In the genomic region with DNA sequence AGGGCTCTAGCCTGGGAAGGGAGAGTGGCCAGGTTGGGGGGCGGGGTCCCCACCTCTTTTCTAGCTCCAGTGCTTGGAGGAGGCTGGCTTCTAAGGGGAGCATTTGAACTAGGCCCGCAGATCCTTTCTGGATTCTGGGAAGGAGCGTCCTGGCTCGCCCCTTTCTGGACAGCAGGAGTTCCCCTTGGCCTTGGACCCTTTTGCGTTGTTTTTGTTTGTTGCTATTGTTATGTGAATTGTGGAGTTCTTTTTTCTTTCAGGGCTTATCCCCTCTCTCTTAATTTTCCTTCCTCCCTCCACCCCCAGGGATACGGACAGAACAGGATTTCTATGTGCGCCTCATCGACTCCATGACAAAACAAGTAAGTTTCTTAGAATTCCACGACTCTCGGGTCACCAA, we compare ENCODE assay signal across 9 mouse cellular contexts. TPM values are rescaled to one million over a fixed set of nuclear protein-coding genes. Genes with fewer than 3 reads are reported as not detected.
A peak's percentile ranks its signal among the peaks of the same experiment; 100 is the strongest.
DNase-seq lines count a peak whose midpoint lies in the region; ATAC-seq lines count a peak whose summit lies in the region.
"Had no signal": no experiment of that assay in that cellular context is flagged by ENCODE, and none has a peak within 500 bp of the region (broad histone marks: within the 10 kb centered on the region; RNA-seq: fewer than 3 reads in every experiment).

No protein-coding gene starts in this region.

- H3K27me3 ChIP-seq in heart, embryonic 13.5 days (replicated peaks), result peaks cover 41% of the 10 kb centered on the region
- peaks cover 8% of the 10 kb centered on the region; the same call in 1 of the 2 replicates for H3K27me3 ChIP-seq in hindbrain, embryonic 11.5 days (ENCODE audit: control insufficient read depth, insufficient read depth, low read length)
- peaks cover 17% of the 10 kb centered on the region for H3K27me3 ChIP-seq in midbrain, embryonic 14.5 days (ENCODE audit: control insufficient read depth, insufficient read depth, low read length)

- H3K27ac ChIP-seq in heart, embryonic 13.5 days (replicated peaks), result no peak overlapping the region
- H3K27ac ChIP-seq in brown adipose tissue, adult 24 weeks (replicated peaks; ENCODE audit: low read depth, low read length), result peak overlapping the region; percentile 84
- H3K27ac ChIP-seq in hindbrain, embryonic 11.5 days (ENCODE audit: low read depth, low read length), result no peak overlapping the region
- H3K27ac ChIP-seq in midbrain, embryonic 14.5 days (replicated peaks; ENCODE audit: low read depth, low read length), result peak overlapping the region; percentile 92

- no peaks in the 10 kb centered on the region for H3K9me3 ChIP-seq in heart, embryonic 13.5 days
- H3K9me3 ChIP-seq in hindbrain, embryonic 11.5 days (ENCODE audit: control insufficient read depth, low read length), result no peaks in the 10 kb centered on the region
- no peaks in the 10 kb centered on the region for H3K9me3 ChIP-seq in midbrain, embryonic 14.5 days (ENCODE audit: control insufficient read depth, low read length)

- no peak for DNase-seq in heart, adult 9 months (ENCODE audit: low spot score in 2 of 2)
- no peak for DNase-seq in hindbrain, embryonic 11.5 days (ENCODE audit: low spot score)
- DNase-seq in midbrain, embryonic 14.5 days, result no peak
- no peak for DNase-seq in embryo, embryonic 10 days (ENCODE audit: low spot score)
- no peak for DNase-seq in right cerebral cortex, postnatal 14 days
- DNase-seq: thymus, postnatal 36 days had no signal

- peaks cover 6% of the 10 kb centered on the region; the same call in 1 of the 2 replicates for H3K36me3 ChIP-seq in heart, embryonic 13.5 days
- no peaks in the 10 kb centered on the region for H3K36me3 ChIP-seq in hindbrain, embryonic 11.5 days (ENCODE audit: control insufficient read depth, insufficient read depth, low read length)
- H3K36me3 ChIP-seq in midbrain, embryonic 14.5 days (ENCODE audit: control insufficient read depth, insufficient read depth, low read length), result no peaks in the 10 kb centered on the region

- H3K4me1 ChIP-seq in heart, embryonic 13.5 days, result peaks cover 22% of the 10 kb centered on the region
- peaks cover 10% of the 10 kb centered on the region for H3K4me1 ChIP-seq in brown adipose tissue, adult 24 weeks (ENCODE audit: control insufficient read depth, insufficient read depth, insufficient read length, low read length)
- peaks cover 5% of the 10 kb centered on the region; the same call in 1 of the 2 replicates for H3K4me1 ChIP-seq in hindbrain, embryonic 11.5 days (replicated peaks; ENCODE audit: control insufficient read depth, insufficient read depth, low read length)
- peaks cover 27% of the 10 kb centered on the region; the same call in 1 of the 2 replicates for H3K4me1 ChIP-seq in midbrain, embryonic 14.5 days (ENCODE audit: control insufficient read depth, insufficient read depth, low read length)

- ATAC-seq in heart, embryonic 13.5 days (ENCODE audit: extremely low read depth, insufficient number of reproducible peaks, low FRiP score, low TSS enrichment), result no peak
- ATAC-seq in hindbrain, embryonic 11.5 days (ENCODE audit: low FRiP score), result no peak
- ATAC-seq in midbrain, embryonic 14.5 days (ENCODE audit: low FRiP score, low TSS enrichment), result no peak
- no peak for ATAC-seq in erythroblast, adult 5-6 weeks (replicated peaks; ENCODE audit: low FRiP score, poor library complexity, severe bottlenecking)

- peak overlapping the region; percentile 74; the same call in 1 of the 2 replicates for H3K4me2 ChIP-seq in heart, embryonic 13.5 days
- peak overlapping the region; percentile 50 for H3K4me2 ChIP-seq in hindbrain, embryonic 11.5 days (replicated peaks; ENCODE audit: low read depth, low read length)
- H3K4me2 ChIP-seq in midbrain, embryonic 14.5 days (ENCODE audit: low read length), result peak overlapping the region; percentile 84

- no peak overlapping the region for H3K4me3 ChIP-seq in heart, embryonic 13.5 days
- H3K4me3 ChIP-seq in brown adipose tissue, adult 24 weeks (ENCODE audit: insufficient read depth, low read depth, low read length), result peak overlapping the region; percentile 100
- peak overlapping the region; percentile 72 for H3K4me3 ChIP-seq in hindbrain, embryonic 11.5 days (ENCODE audit: low read depth, low read length)
- peak overlapping the region; percentile 64 for H3K4me3 ChIP-seq in midbrain, embryonic 14.5 days (replicated peaks; ENCODE audit: low read depth, low read length)

- no peak overlapping the region for H3K9ac ChIP-seq in heart, embryonic 13.5 days
- H3K9ac ChIP-seq in hindbrain, embryonic 11.5 days (ENCODE audit: low read depth, low read length), result 0 out of 2 replicates have a peak overlapping the region, but pooled peaks have one; percentile 8
- H3K9ac ChIP-seq in midbrain, embryonic 14.5 days (replicated peaks; ENCODE audit: low read length), result peak overlapping the region; percentile 86; the same call in 1 of the 2 replicates

- WGBS in heart, embryonic 13.5 days, result 71% methylated on average over 10 of the region's 10 CpGs
- WGBS in hindbrain, embryonic 11.5 days, result 23% methylated on average over 10 of the region's 10 CpGs
- 30% methylated on average over 10 of the region's 10 CpGs for WGBS in midbrain, embryonic 14.5 days

RNA-seq across cellular contexts. Expression of a gene that starts 4.5 kb away (rescaled TPM):
- polyA plus RNA-seq in heart, embryonic 13.5 days (2015; fragmentation: Nextera tagmentation; extraction: Ambion mirVana), result 12.9 and 13.0 TPM in 2 replicates
- polyA plus RNA-seq in brown adipose tissue, adult 24 weeks (2012; ENCODE audit: insufficient read depth, insufficient read length, missing spikeins), result 35.3 and 38.8 TPM in 2 replicates
- polyA plus RNA-seq in hindbrain, embryonic 11.5 days (2014; fragmentation: Nextera tagmentation; extraction: Ambion mirVana), result 102 and 111 TPM in 2 replicates
- polyA plus RNA-seq in midbrain, embryonic 14.5 days (2014; fragmentation: Nextera tagmentation; extraction: Ambion mirVana), result 98.3 and 112 TPM in 2 replicates
- not detected in 2 replicates for total RNA-seq in erythroblast, adult 5-6 weeks (2015; ENCODE audit: low replicate concordance)
- total RNA-seq in erythroblast, adult 5-6 weeks (2017; ENCODE audit: low replicate concordance), result 0.68 TPM in 1 of 2 replicates, not detected in the other

Comparison
In these comparisons a context has a peak if more than half of its experiments do, and no peak if none do; other contexts are left out.
1. H3K27ac ChIP-seq: peak in brown adipose tissue, adult 24 weeks (single experiment) and midbrain, embryonic 14.5 days (single experiment); none in heart, embryonic 13.5 days (single experiment) and hindbrain, embryonic 11.5 days (single experiment).
2. Peak in every context shown above with its lines, with median percentiles within 50 percentile points of each other: H3K4me2 ChIP-seq.